8 mouse cellular contexts compared by ENCODE assay signal in the genomic region with DNA sequence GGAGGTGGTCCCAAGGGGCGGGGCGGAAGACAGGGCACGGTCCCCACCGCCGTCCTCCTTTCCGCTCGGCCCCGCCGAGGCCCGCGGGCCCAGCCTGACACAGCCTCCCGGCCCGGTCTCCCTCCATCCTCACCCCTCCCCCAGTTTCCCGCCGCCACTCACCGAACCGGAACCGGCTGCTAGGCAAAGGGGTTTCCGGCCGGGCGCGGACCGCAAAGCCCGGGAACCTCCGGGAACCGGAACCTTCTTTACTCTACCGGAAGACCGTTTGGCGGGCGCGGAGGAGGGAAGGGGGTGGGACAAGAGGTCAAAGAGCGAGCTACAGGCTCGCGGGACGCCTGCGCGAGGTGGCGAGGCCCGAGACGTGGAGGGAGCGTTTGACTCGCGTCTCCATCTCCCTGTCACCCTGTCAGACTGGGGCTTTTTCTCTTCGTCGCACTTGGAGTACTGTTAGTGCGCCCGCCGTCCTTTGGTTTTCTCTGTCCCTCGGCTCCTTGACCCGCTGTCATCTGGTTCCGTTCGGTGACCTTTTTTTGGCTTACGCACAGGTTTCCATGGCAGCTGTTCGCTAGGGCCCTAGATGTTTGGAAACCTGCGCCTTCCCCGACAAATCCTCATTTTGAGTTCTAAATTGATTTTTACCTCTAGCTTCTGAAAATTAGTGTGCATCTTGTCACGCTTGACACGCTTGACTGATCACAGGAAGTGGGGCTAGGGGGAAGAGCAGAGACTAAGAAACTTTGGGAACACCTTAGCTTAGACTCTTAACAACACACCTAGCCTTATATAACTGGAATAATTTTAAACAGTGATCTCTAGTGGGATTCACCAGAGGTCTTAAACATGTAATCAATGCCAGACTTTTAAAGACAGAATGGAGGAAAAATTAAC. TPM values are rescaled to one million over a fixed set of nuclear protein-coding genes. Genes with fewer than 3 reads are reported as not detected.
DNase-seq lines count a peak whose midpoint lies in the region; ATAC-seq lines count a peak whose summit lies in the region.

TSS of gene Senp1 (minus strand) at position 624 of the 891 bp plus-strand sequence.

- peak within 1 kb of the TSS; percentile 94 for H3K9ac ChIP-seq in embryonic facial prominence, embryonic 14.5 days (ENCODE audit: low read depth, low read length)
- H3K9ac ChIP-seq in kidney, embryonic 14.5 days (ENCODE audit: low read depth, low read length): peak within 1 kb of the TSS; percentile 94
- peak within 1 kb of the TSS; percentile 82 for H3K9ac ChIP-seq in limb, embryonic 15.5 days

- DNase-seq in 3T3-L1 (ENCODE audit: low read depth, low spot score): peak; percentile 91
- DNase-seq in adrenal gland, postnatal 4 days (ENCODE audit: low spot score in 2 of 2): peak; percentile 76 to 81
- DNase-seq in embryonic facial prominence, embryonic 14.5 days (ENCODE audit: low spot score): peak; percentile 94
- DNase-seq in heart, adult 8-10 months (ENCODE audit: low spot score): peak; percentile 95
- DNase-seq in monocyte, adult 2 months (ENCODE audit: low read depth in 1 of 2, low spot score in 2 of 2): peak; percentile 76 to 81
- peak; percentile 87 to 90 for DNase-seq in spleen, postnatal 36 days (ENCODE audit: low spot score in 2 of 2)

- H3K36me3 ChIP-seq in embryonic facial prominence, embryonic 14.5 days (ENCODE audit: control insufficient read depth, insufficient read depth, low read length): 0 out of 2 replicates have a peak, but pooled peaks cover 3% of the 10 kb centered on the region
- no peaks in the 10 kb centered on the region; the same call in 1 of the 2 replicates for H3K36me3 ChIP-seq in kidney, embryonic 14.5 days (ENCODE audit: control insufficient read depth, insufficient read depth, low read length)
- peaks cover 3% of the 10 kb centered on the region; the same call in 1 of the 2 replicates for H3K36me3 ChIP-seq in limb, embryonic 15.5 days

- H3K4me3 ChIP-seq in embryonic facial prominence, embryonic 14.5 days (ENCODE audit: low read depth, low read length): peak within 1 kb of the TSS; percentile 91
- peak within 1 kb of the TSS; percentile 90 for H3K4me3 ChIP-seq in kidney, embryonic 14.5 days (ENCODE audit: low read length)
- H3K4me3 ChIP-seq in limb, embryonic 15.5 days: peak within 1 kb of the TSS; percentile 85

- no peaks in the 10 kb centered on the region for H3K9me3 ChIP-seq in embryonic facial prominence, embryonic 14.5 days (ENCODE audit: control insufficient read depth, low read length)
- no peaks in the 10 kb centered on the region for H3K9me3 ChIP-seq in kidney, embryonic 14.5 days (ENCODE audit: control insufficient read depth, low read length)
- H3K9me3 ChIP-seq in limb, embryonic 15.5 days: no peaks in the 10 kb centered on the region

- WGBS in embryonic facial prominence, embryonic 14.5 days: under 1% methylated on average over 28 of the region's 58 CpGs
- WGBS in kidney, embryonic 14.5 days: under 1% methylated on average over 58 of the region's 58 CpGs
- WGBS in limb, embryonic 15.5 days: under 1% methylated on average over 56 of the region's 58 CpGs

- H3K27me3 ChIP-seq in embryonic facial prominence, embryonic 14.5 days (replicated peaks; ENCODE audit: control insufficient read depth, insufficient read depth, low read length): no peaks in the 10 kb centered on the region
- H3K27me3 ChIP-seq in kidney, embryonic 14.5 days (ENCODE audit: control insufficient read depth, insufficient read depth, low read length): no peaks in the 10 kb centered on the region
- no peaks in the 10 kb centered on the region for H3K27me3 ChIP-seq in limb, embryonic 15.5 days

- H3K27ac ChIP-seq in embryonic facial prominence, embryonic 14.5 days (replicated peaks; ENCODE audit: low read depth, low read length): peak within 1 kb of the TSS; percentile 89
- peak within 1 kb of the TSS; percentile 98 for H3K27ac ChIP-seq in kidney, embryonic 14.5 days (ENCODE audit: low read depth, low read length)
- H3K27ac ChIP-seq in limb, embryonic 15.5 days: peak within 1 kb of the TSS; percentile 95

- peaks cover 12% of the 10 kb centered on the region for H3K4me1 ChIP-seq in embryonic facial prominence, embryonic 14.5 days (ENCODE audit: control insufficient read depth, insufficient read depth, low read length)
- peaks cover 11% of the 10 kb centered on the region; the same call in 1 of the 2 replicates for H3K4me1 ChIP-seq in kidney, embryonic 14.5 days (ENCODE audit: control insufficient read depth, insufficient read depth, low read length)
- H3K4me1 ChIP-seq in limb, embryonic 15.5 days: peaks cover 13% of the 10 kb centered on the region

- peak within 1 kb of the TSS; percentile 81 for H3K4me2 ChIP-seq in embryonic facial prominence, embryonic 14.5 days (ENCODE audit: low read depth, low read length)
- H3K4me2 ChIP-seq in kidney, embryonic 14.5 days (replicated peaks; ENCODE audit: low read depth, low read length): peak within 1 kb of the TSS; percentile 83
- peak within 1 kb of the TSS; percentile 63 for H3K4me2 ChIP-seq in limb, embryonic 15.5 days

- peak; percentile 92 for ATAC-seq in embryonic facial prominence, embryonic 14.5 days (ENCODE audit: low read depth)
- ATAC-seq in kidney, embryonic 14.5 days (ENCODE audit: low FRiP score, low TSS enrichment): peak; percentile 92
- ATAC-seq in limb, embryonic 15.5 days (ENCODE audit: insufficient number of reproducible peaks, low FRiP score, low TSS enrichment, low read depth): peak; percentile 83

RNA-seq across cellular contexts. Expression of gene Senp1, which starts in this region (rescaled TPM):
- total RNA-seq in adrenal gland, postnatal 4 days (2021): 10 to 100 TPM; 26.0 to 28.8 TPM
- 27.2 and 29.4 TPM in 2 replicates for polyA plus RNA-seq in embryonic facial prominence, embryonic 14.5 days (2014; fragmentation: Nextera tagmentation; extraction: Ambion mirVana)
- 1 to 10 TPM; 8.4 to 9.5 (median 8.7) TPM for total RNA-seq in heart, adult 8-10 months (2022)
- 25.9 and 41.2 TPM in 2 replicates for polyA plus RNA-seq in kidney, embryonic 14.5 days (2014; fragmentation: Nextera tagmentation; extraction: Ambion mirVana)
- 28.6 and 29.3 TPM in 2 replicates for polyA plus RNA-seq in limb, embryonic 15.5 days (2015; fragmentation: Nextera tagmentation; extraction: Ambion mirVana)

Comparison
In these comparisons a context has a peak if more than half of its experiments do, and no peak if none do; other contexts are left out.
1. Peak in every context shown above with its lines: DNase-seq, ATAC-seq, H3K4me3 ChIP-seq and H3K27ac ChIP-seq.